Mouse (Mus musculus): Measurements from ENCODE around the gene Alox5ap.

Alox5ap gene

GRCm38 (mm10) chr5:149257518-149258281 lies 6.9 kb upstream of the Alox5ap start:
- in situ Hi-C loops (cut with MboI; ENCODE audit: unreplicated experiment in 2 of 2) = loop anchor here in 1 of 2 experiments (25.0 kb wide), 1 partner anchor 195 kb away; no protein-coding TSS in a partner anchor

GRCm38 (mm10) chr5:149259093-149259492 lies 5.5 kb upstream of the Alox5ap start:
- in situ Hi-C loops (cut with MboI; ENCODE audit: unreplicated experiment in 2 of 2) = loop anchor here in 1 of 2 experiments (25.0 kb wide), 1 partner anchor 197 kb away; no protein-coding TSS in a partner anchor

- in situ Hi-C loops (cut with MboI; ENCODE audit: unreplicated experiment in 2 of 2) = loop anchor here in 1 of 2 experiments (25.0 kb wide), 1 partner anchor 199 kb away; no protein-coding TSS in a partner anchor
Observed at GRCm38 (mm10) chr5:149261449-149261848, 3.1 kb upstream of the Alox5ap start.

- in situ Hi-C loops (cut with MboI; ENCODE audit: unreplicated experiment in 2 of 2) = loop anchor here in 1 of 2 experiments (25.0 kb wide), 1 partner anchor 200 kb away; no protein-coding TSS in a partner anchor
Observed at GRCm38 (mm10) chr5:149261866-149262265, 2.7 kb upstream of the Alox5ap start.

GRCm38 (mm10) chr5:149264878-149265279 lies 312 bp downstream of the Alox5ap start:
- in situ Hi-C loops (cut with MboI; ENCODE audit: unreplicated experiment in 2 of 2) = loop anchor here in 1 of 2 experiments (25.0 kb wide), 1 partner anchor 203 kb away; no protein-coding TSS in a partner anchor

- in situ Hi-C loops (cut with MboI; ENCODE audit: unreplicated experiment in 2 of 2) = loop anchor here in 1 of 2 experiments (25.0 kb wide), 1 partner anchor 204 kb away; no protein-coding TSS in a partner anchor
Observed at GRCm38 (mm10) chr5:149266761-149267221, 2.2 kb downstream of the Alox5ap start.

GRCm38 (mm10) chr5:149267493-149267892 lies 2.9 kb downstream of the Alox5ap start:
- in situ Hi-C loops (cut with MboI; ENCODE audit: unreplicated experiment in 2 of 2) = loop anchor here in 1 of 2 experiments (25.0 kb wide), 1 partner anchor 205 kb away; no protein-coding TSS in a partner anchor

- in situ Hi-C loops (cut with MboI; ENCODE audit: unreplicated experiment in 2 of 2) = loop anchor here in 1 of 2 experiments (5.0 to 25.0 kb wide), 2 partner anchors 66 to 209 kb away; no protein-coding TSS in a partner anchor
Observed at GRCm38 (mm10) chr5:149271291-149271690, 6.7 kb downstream of the Alox5ap start.

GRCm38 (mm10) chr5:149272535-149272934 lies 8.0 kb downstream of the Alox5ap start:
- in situ Hi-C loops (cut with MboI; ENCODE audit: unreplicated experiment in 2 of 2) = loop anchor here in 1 of 2 experiments (5.0 to 25.0 kb wide), 2 partner anchors 65 to 210 kb away; no protein-coding TSS in a partner anchor

- in situ Hi-C loops (cut with MboI; ENCODE audit: unreplicated experiment in 2 of 2) = loop anchor here (5.0 to 25.0 kb wide), 3 partner anchors 63 to 462 kb away; no protein-coding TSS in a partner anchor
Observed at GRCm38 (mm10) chr5:149274390-149275104, 10.0 kb downstream of the Alox5ap start.

GRCm38 (mm10) chr5:149275105-149275494 lies 10.5 kb downstream of the Alox5ap start:
- in situ Hi-C loops (cut with MboI; ENCODE audit: unreplicated experiment in 2 of 2) = loop anchor here in 1 of 2 experiments (25.0 kb wide), 2 partner anchors 213 to 463 kb away; no protein-coding TSS in a partner anchor

GRCm38 (mm10) chr5:149277529-149277928 lies 13.0 kb downstream of the Alox5ap start:
- in situ Hi-C loops (cut with MboI; ENCODE audit: unreplicated experiment in 2 of 2) = loop anchor here in 1 of 2 experiments (25.0 kb wide), 2 partner anchors 215 to 465 kb away; no protein-coding TSS in a partner anchor

GRCm38 (mm10) chr5:149279273-149279844 lies 14.8 kb downstream of the Alox5ap start:
- in situ Hi-C loops (cut with MboI; ENCODE audit: unreplicated experiment in 2 of 2) = loop anchor here in 1 of 2 experiments (25.0 kb wide), 2 partner anchors 217 to 467 kb away; no protein-coding TSS in a partner anchor

- in situ Hi-C loops (cut with MboI; ENCODE audit: unreplicated experiment in 2 of 2) = loop anchor here in 1 of 2 experiments (25.0 kb wide), 2 partner anchors 221 to 471 kb away; no protein-coding TSS in a partner anchor
Observed at GRCm38 (mm10) chr5:149283009-149283408, 18.4 kb downstream of the Alox5ap start.

- in situ Hi-C loops (cut with MboI; ENCODE audit: unreplicated experiment in 2 of 2) = loop anchor here in 1 of 2 experiments (25.0 kb wide), 2 partner anchors 222 to 472 kb away; no protein-coding TSS in a partner anchor
Observed at GRCm38 (mm10) chr5:149283821-149284220, 19.3 kb downstream of the Alox5ap start.

- in situ Hi-C loops (cut with MboI; ENCODE audit: unreplicated experiment in 2 of 2) = loop anchor here in 1 of 2 experiments (25.0 kb wide), 2 partner anchors 224 to 474 kb away; no protein-coding TSS in a partner anchor
Observed at GRCm38 (mm10) chr5:149286021-149286420, 21.5 kb downstream of the Alox5ap start.

- in situ Hi-C loops (cut with MboI; ENCODE audit: unreplicated experiment in 2 of 2) = loop anchor here in 1 of 2 experiments (25.0 kb wide), 2 partner anchors 225 to 475 kb away; no protein-coding TSS in a partner anchor
Observed at GRCm38 (mm10) chr5:149287148-149288038, 22.8 kb downstream of the Alox5ap start.

- in situ Hi-C loops (cut with MboI; ENCODE audit: unreplicated experiment in 2 of 2) = loop anchor here in 1 of 2 experiments (25.0 kb wide), 2 partner anchors 229 to 479 kb away; no protein-coding TSS in a partner anchor
Observed at GRCm38 (mm10) chr5:149291266-149291665, 26.7 kb downstream of the Alox5ap start.

Measured in v-Abl transformed pro-B cells (cell line).